Mouse (Mus musculus): ENCODE measurements around the gene Mgl2. TPM values are rescaled to one million over a fixed set of nuclear protein-coding genes. Genes with fewer than 3 reads are reported as not detected.
A peak's percentile ranks its signal among the peaks of the same experiment; 100 is the strongest.

Gene Mgl2
- not detected for polyA plus RNA-seq (2021)

DNA sequence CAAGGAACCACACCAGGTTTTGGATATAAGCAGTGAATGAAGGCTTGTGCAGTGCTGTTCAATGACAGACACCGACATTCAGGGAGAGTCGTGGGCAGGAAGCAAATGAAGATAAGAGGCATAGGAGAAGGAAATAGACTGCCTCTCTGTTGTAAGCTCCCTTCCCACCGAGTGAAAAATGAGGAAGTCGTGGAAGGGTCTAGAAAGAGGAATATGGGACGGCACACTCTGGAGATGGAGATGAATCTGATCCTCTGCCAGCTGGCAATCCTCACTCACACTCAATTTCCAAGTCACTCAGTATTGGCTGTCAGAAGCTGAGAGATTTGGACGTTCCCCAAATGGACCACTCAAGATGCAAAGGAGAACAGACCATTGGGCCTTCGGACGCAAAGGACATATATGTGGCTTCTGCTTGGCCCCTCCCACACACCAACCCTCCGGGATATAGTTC is at the start of gene Mgl2:
Mgl2 (plus strand) TSS at position 404 of the 454 bp plus-strand sequence.
- H3K27me3 ChIP-seq, result peaks cover 56% of the 10 kb centered on the region
- in situ Hi-C loops (cut with MboI; ENCODE audit: low pct_unique_long_range_greater_than_20kb), result no loop called here
- POLR2A ChIA-PET, result no interaction called here
- ATAC-seq (no peak), DNase-seq (ENCODE audit: low read depth, low spot score) (no peak)
- CTCF ChIA-PET, result no interaction called here
- TF ChIP-seq CTCF (IDR thresholded peaks at IDR 0.05), result no peak

DNA sequence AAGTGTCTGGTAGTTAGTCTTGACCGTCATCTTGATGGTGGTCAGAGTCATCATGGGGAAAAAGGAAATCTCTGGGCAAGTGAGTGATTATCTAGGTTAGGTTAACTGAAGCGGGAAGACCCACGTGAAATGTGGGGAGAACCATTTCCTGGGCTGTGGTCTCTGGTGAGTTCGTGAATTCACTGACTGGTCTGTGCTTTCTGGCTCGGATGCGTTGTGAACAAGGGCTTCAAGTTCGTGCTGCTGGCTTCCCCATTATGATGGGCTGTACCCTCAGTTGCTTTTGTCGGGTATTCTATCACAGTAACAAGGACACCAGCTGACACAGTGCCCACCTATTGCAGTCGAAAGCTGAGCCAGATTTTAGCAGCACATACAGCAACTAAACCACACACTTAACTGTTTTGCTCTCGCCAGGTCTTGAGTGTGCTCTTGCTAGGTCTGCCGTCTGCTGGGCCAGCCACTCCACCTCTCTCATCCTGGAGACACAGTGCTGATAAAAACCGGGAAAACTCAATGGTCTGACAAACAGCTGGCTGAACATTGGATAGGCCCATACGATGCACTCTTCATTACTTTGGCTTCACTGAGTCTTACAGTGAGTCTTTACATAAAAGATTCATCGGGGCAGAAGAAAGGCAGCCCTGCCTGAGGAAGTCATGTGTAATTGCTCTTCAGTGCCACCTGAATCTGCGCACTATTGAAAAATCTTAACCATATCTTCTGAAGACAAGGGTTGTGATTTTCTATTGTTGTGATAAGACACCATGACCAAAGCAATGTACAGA is 49.1 kb upstream of the Mgl2 start:
- peaks cover 8% of the 10 kb centered on the region for H3K27me3 ChIP-seq
- no peak for TF ChIP-seq CTCF (IDR thresholded peaks at IDR 0.05)
- POLR2A ChIA-PET, result no interaction called here
- CTCF ChIA-PET, result no interaction called here
- ATAC-seq, result no peak
- no peak for DNase-seq (ENCODE audit: low read depth, low spot score)
- in situ Hi-C loops (cut with MboI; ENCODE audit: low pct_unique_long_range_greater_than_20kb), result no loop called here

DNA sequence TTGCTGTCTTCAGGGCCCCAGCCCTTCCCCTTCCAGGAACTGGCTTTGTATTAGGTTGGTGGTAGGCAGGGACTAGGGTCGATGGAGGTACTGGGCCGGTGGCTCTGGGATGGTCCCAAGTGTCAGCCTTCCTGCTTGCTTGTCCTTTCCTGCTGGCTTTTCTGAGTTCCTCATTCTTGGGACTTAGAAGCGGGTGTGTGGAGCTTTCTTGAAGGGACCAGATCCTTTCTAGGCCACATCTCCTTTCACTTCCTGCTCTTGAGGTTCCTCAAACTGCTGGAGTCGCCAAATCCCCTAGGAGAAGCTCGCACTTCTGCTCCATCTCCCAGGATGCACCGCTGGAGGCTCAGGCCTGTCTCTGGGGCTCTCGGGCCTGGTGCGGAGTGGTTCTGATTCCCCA is 45.6 kb upstream of the Mgl2 start:
- ATAC-seq (no peak), DNase-seq (ENCODE audit: low read depth, low spot score) (no peak)
- H3K27me3 ChIP-seq, result peaks cover 10% of the 10 kb centered on the region
- TF ChIP-seq CTCF (IDR thresholded peaks at IDR 0.05), result no peak
- in situ Hi-C loops (cut with MboI; ENCODE audit: low pct_unique_long_range_greater_than_20kb), result no loop called here
- POLR2A ChIA-PET, result no interaction called here
- CTCF ChIA-PET, result interaction anchor here (0.8 kb wide), 1 partner anchor 9 kb away, joined by 3 read pairs; no protein-coding TSS in a partner anchor

DNA sequence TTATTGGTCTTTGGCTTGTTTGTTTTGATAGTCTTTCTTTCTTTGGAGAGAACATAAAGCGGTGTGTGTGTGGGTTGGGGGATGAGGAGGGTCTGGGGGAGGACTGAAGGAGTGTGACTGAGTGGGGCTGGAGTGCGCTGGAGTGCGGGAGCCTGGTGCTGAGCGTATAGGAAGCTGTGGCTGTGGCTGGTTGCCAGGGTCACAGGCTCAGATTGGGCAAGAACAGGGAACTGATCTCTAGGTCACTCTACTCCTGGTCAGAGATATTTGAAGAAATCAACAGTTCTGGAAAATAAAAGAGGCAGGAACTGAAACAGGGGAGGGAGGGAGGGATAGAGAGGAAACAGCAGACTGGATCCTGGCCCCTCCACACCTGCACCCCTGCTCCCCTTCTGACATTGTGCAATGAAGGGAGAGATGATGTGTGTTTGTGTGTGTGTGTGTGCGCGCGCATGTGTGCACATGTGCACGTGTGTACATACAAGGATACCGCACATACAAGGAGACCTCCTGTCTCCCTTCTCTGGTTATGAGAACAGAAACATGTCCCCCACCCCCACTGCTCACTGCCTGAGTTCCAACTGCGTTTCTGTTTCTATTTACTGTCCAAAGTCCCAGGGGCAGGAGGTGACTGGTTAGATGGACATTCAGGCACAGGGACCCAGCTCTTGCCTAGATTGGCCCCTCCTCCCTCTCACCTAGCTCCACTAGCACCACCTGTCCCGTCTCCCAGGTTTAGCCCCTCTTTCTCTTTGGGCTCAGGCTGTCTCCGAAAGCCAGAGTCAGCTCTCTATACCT is 37.9 kb upstream of the Mgl2 start, which contains the start of gene Asgr2:
Asgr2 (plus strand) TSS at position 659 of the 798 bp plus-strand sequence.
- no peak for DNase-seq (ENCODE audit: low read depth, low spot score)
- no peak for ATAC-seq
- CTCF ChIA-PET, result no interaction called here
- no peak for TF ChIP-seq CTCF (IDR thresholded peaks at IDR 0.05)
- in situ Hi-C loops (cut with MboI; ENCODE audit: low pct_unique_long_range_greater_than_20kb), result no loop called here
- POLR2A ChIA-PET, result interaction anchor here (1.3 kb wide), 1 partner anchor 10 kb away, joined by 3 read pairs; no protein-coding TSS in a partner anchor
- peaks cover 35% of the 10 kb centered on the region for H3K27me3 ChIP-seq

DNA sequence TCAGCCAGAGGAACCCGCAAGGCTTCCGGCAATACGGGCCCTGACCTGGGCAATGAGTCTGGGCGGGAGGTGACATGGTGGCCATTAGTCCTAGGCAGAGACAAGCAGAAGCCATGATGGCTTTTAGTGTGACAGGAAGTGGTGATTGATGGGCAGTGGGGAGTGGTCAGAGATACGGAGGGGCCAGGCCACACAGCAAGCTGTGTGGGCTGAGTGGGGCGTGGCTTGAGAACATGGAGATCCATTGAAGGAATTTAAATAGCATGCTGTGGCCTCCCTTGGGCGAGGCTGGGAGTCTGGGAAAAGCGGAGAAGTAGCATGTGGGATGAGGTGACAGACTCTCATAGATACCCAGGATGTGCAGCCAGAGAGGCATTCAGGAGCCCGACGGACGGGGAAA is 32.7 kb upstream of the Mgl2 start:
- in situ Hi-C loops (cut with MboI; ENCODE audit: low pct_unique_long_range_greater_than_20kb), result no loop called here
- ATAC-seq, result no peak

DNA sequence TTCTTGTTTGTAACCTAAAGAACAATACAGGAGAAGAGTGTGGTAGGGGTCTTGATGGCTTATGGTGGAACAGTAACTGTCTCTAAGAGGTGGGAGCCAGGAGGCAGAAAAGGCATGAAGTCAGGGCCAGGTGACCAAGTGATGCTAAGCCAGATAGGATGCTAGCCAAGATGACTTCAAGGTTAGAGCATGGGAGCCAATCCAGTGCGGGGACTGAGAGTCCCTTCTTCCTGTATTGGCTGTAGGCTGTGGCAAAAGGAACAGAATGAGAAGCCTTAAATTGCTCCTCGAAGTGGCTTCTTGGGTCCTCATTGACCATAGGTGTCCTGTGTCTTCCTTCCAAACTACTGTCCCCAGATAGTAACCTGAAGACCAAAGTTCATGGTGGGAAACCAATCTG is 31.0 kb upstream of the Mgl2 start:
- TF ChIP-seq CTCF (IDR thresholded peaks at IDR 0.05), result no peak
- in situ Hi-C loops (cut with MboI; ENCODE audit: low pct_unique_long_range_greater_than_20kb), result no loop called here

More for the DNA sequence above, 32.7 kb upstream of the Mgl2 start:
- no peak for DNase-seq (ENCODE audit: low read depth, low spot score)
- no peak for TF ChIP-seq CTCF (IDR thresholded peaks at IDR 0.05)
- POLR2A ChIA-PET, result no interaction called here
- CTCF ChIA-PET, result no interaction called here
- peaks cover 52% of the 10 kb centered on the region for H3K27me3 ChIP-seq

DNA sequence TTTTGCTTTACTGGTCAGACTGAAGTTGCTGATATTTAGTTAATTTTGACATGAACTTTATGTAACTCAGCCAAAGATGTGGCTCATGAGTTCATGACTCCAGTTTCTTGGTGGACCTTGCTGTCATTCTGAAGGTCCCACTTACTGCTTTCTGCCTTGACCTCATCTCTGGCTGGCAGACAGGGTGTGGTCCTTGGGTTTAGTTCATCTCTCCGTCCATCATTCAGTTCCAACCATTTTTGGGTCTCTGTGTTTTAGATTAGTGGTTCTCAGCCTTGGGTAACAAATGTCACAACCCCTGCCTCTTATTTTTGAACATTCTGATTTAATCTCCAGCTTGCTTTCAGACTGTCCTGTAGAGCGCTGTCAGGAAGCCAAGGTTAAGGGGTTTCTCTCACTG is 30.3 kb upstream of the Mgl2 start:
- TF ChIP-seq CTCF (IDR thresholded peaks at IDR 0.05), result no peak
- ChIA-PET POLR2A (no interaction called here), CTCF (no interaction called here)
- in situ Hi-C loops (cut with MboI; ENCODE audit: low pct_unique_long_range_greater_than_20kb), result loop anchor here (5.0 kb wide), 1 partner anchor 38 kb away; no protein-coding TSS in a partner anchor
- no peak for ATAC-seq
- DNase-seq (ENCODE audit: low read depth, low spot score), result no peak
- H3K27me3 ChIP-seq, result peaks cover 62% of the 10 kb centered on the region

More for the DNA sequence above, 31.0 kb upstream of the Mgl2 start:
- ATAC-seq, result no peak
- POLR2A ChIA-PET, result no interaction called here
- no peak for DNase-seq (ENCODE audit: low read depth, low spot score)
- peaks cover 55% of the 10 kb centered on the region for H3K27me3 ChIP-seq
- CTCF ChIA-PET, result no interaction called here

DNA sequence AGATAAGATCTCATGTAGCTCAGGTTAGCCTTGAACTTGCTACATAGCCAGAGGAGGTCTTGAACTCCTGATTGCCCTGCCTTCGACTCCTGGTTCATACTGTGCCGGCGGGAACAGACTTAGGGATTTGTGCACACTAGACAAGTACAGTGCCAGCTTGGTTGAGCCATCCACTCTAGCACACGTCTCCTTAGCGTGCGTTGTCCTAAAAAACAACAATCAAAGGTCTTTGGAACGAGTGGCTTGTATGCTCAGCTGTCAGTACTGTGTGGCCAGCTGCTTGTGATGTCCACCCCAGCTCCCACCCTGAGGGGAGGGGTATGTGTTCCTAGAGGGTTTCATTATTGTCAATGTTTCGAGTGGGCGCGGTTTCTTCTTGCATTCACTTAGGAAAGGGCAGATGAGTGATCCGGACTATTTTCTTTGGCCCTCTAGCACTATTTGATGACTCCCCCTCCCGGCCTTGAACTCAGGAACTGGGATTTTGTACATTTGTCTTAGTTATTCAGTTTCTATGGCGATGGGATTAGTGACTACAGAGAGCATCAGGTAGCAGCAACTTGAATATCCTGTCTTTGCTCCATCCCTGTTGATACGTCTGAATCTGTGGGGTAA is 26.3 kb upstream of the Mgl2 start:
- no peak for TF ChIP-seq CTCF (IDR thresholded peaks at IDR 0.05)
- DNase-seq (ENCODE audit: low read depth, low spot score) (no peak), ATAC-seq (no peak)
- in situ Hi-C loops (cut with MboI; ENCODE audit: low pct_unique_long_range_greater_than_20kb), result loop anchor here (5.0 kb wide), 1 partner anchor 42 kb away; no protein-coding TSS in a partner anchor
- ChIA-PET POLR2A (no interaction called here), CTCF (no interaction called here)
- peaks cover 42% of the 10 kb centered on the region for H3K27me3 ChIP-seq

DNA sequence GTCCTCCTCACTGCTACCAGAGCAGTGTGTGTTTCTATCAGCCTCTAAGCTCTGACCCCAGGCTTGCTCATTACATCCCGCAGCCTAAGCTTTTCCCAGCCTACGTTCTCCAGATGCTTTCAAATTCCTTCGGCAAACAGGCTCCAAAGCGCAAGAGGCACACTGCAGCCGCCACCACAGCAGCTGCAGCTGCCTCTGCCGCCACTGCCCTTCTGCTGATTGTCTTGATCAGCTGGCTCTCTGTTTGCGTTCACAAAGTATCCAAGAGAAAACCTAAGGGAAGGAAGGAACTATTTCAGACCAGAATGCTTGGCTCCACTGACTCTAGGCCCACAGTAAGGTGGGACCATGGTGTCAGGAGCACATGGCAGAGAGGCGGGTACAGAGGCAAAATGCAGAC is 23.0 kb upstream of the Mgl2 start:
- POLR2A ChIA-PET, result interaction anchor here (0.8 kb wide), 1 partner anchor 10 kb away, joined by 3 read pairs; no protein-coding TSS in a partner anchor
- ATAC-seq (no peak), DNase-seq (ENCODE audit: low read depth, low spot score) (no peak)
- in situ Hi-C loops (cut with MboI; ENCODE audit: low pct_unique_long_range_greater_than_20kb), result no loop called here
- CTCF ChIA-PET, result interaction anchor here (1.3 kb wide), 1 partner anchor 32 kb away, joined by 3 read pairs; no protein-coding TSS in a partner anchor
- peaks cover 25% of the 10 kb centered on the region for H3K27me3 ChIP-seq
- TF ChIP-seq CTCF (IDR thresholded peaks at IDR 0.05), result no peak

DNA sequence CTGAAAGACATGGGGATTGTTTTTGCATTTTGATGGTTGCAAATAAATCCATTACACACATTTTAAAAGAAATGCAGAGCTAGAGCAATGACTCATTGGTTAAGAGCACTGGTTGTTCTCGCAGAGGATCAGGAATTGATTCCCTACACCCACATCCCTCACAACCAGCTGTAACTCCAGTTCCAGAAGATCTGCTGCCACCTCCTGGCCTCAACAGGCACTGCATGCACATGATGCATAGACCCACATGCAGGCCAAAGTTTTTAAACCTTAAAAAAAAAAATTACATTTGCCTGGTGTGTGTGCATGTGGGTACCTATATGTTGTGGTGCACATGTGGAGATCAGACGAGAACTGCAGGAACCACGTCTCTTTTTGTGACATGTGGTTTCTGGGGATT is 20.0 kb upstream of the Mgl2 start:
- CTCF ChIA-PET, result interaction anchor here (1.2 to 1.8 kb wide), 2 partner anchors 53 to 55 kb away, joined by 3 to 5 read pairs; no protein-coding TSS in a partner anchor
- ATAC-seq, result no peak
- in situ Hi-C loops (cut with MboI; ENCODE audit: low pct_unique_long_range_greater_than_20kb), result no loop called here
- peaks cover 6% of the 10 kb centered on the region for H3K27me3 ChIP-seq
- DNase-seq (ENCODE audit: low read depth, low spot score), result no peak
- peak; percentile 88 for TF ChIP-seq CTCF (IDR thresholded peaks at IDR 0.05)
- POLR2A ChIA-PET, result no interaction called here
